Mouse (Mus musculus) stomach, postnatal 0 days (tissue): ENCODE data around the gene Mcpt8. TPM values are rescaled to one million over a fixed set of nuclear protein-coding genes. Genes with fewer than 3 reads are reported as not detected.
"Not testable (repeated sequence)": the region's sequence is repeated elsewhere in the genome, so short reads cannot be mapped to it uniquely, and the experiment has no call there.

Experiments
- ATAC-seq: fragments of 200-750 bp; cut with Nextera tagmentation; 2 replicates; pipeline ENCODE4 v1.8.0; 2017; ENCODE audit not compliant: low FRiP score, low TSS enrichment
- DNase-seq: peaks from one replicate; pipeline ENCODE4 v3.0.0-alpha.2; 2016; ENCODE audit warnings: low spot score
- H3K27ac ChIP-seq: fragments of 300-500 bp; sonication (generic); replicated peaks from 2 replicates; pipeline ENCODE4 v1.5.1; 2014; ENCODE audit warnings: mild to moderate bottlenecking, control low read depth
- H3K27me3 ChIP-seq: fragments of 300-500 bp; sonication (generic); 2 replicates; pipeline ENCODE4 v1.6.1; 2014; ENCODE audit warnings: low read length; ENCODE audit not compliant: control insufficient read depth, insufficient read depth
- H3K36me3 ChIP-seq: fragments of 300-500 bp; sonication (generic); 2 replicates; pipeline ENCODE4 v1.6.1; 2014; ENCODE audit warnings: low read length, mixed read lengths; ENCODE audit not compliant: control insufficient read depth, insufficient read depth
- H3K4me1 ChIP-seq: fragments of 300-500 bp; sonication (generic); replicated peaks from 2 replicates; pipeline ENCODE4 v1.6.1; 2014; ENCODE audit warnings: antibody characterized with exemption; ENCODE audit not compliant: control insufficient read depth, insufficient read depth
- H3K4me2 ChIP-seq: fragments of 300-500 bp; sonication (generic); replicated peaks from 2 replicates; pipeline ENCODE4 v1.6.1; 2014; ENCODE audit warnings: low read depth, mild to moderate bottlenecking, control low read depth, moderate library complexity
- H3K4me3 ChIP-seq: fragments of 300-500 bp; sonication (generic); 2 replicates; pipeline ENCODE4 v1.5.1; 2014; ENCODE audit warnings: low read depth, low read length, control low read depth
- H3K9ac ChIP-seq: fragments of 300-500 bp; sonication (generic); 2 replicates; pipeline ENCODE4 v1.6.1; 2014; ENCODE audit warnings: mild to moderate bottlenecking, low read length, control low read depth, mixed read lengths
- H3K9me3 ChIP-seq: fragments of 300-500 bp; sonication (generic); 2 replicates; pipeline ENCODE4 v1.6.1; 2016; ENCODE audit warnings: low read length; ENCODE audit not compliant: control insufficient read depth
- CTCF ChIP-seq: IDR thresholded peaks from 2 replicates; pipeline ENCODE4 v1.5.1; 2016; ENCODE audit warnings: antibody characterized with exemption, low read depth, mild to moderate bottlenecking, moderate library complexity
- EP300 ChIP-seq: optimal IDR thresholded peaks from 2 replicates; pipeline ENCODE3; 2016; ENCODE audit warnings: antibody characterized with exemption
- WGBS: fragments of 180-500 bp; shearing (Covaris S2); extraction: QIAGEN DNeasy Blood & Tissue Kit; methylation state at CpG from one replicate; pipeline ENCODE4 v1.1.7; 2014; 5-methylcytosine and 5-hydroxymethylcytosine counted together
- polyA plus RNA-seq: library from polyadenylated mRNA; unstranded; fragments of >200 nt; fragmentation: Nextera tagmentation; extraction: Ambion mirVana; gene quantifications from 2 replicates; pipeline ENCODE4 v1.2.1, GENCODE M21; 2015

Mcpt8 gene
- 0.16 and 0.30 TPM in 2 replicates for polyA plus RNA-seq

DNA sequence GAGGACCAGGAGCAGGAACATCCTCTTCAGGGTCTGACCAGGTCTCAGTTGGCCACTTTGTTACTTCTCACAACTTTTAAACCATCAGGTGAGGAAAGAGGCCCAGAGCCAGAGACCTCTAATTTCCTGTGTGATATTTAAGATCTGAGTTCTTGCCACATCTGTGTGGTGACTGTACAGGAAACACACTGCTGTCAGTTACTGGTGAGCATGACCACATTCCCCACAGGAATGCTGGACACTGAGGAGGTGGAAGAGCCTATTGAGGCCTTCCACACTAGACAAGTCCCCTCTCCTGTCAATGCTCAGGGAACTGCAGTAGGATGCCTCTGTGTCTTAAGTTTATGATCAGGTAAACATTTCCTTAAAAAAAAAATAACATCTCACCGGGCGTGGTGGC lies at the start of gene Mcpt8:
Mcpt8 (minus strand) TSS at position 107 of the 400 bp plus-strand sequence.
- Histone ChIP-seq H3K4me3 (no peak within 1 kb of the TSS), H3K27me3 (no peaks in the 10 kb centered on the region), H3K4me1 (no peaks in the 10 kb centered on the region), H3K9me3 (no peaks in the 10 kb centered on the region), H3K4me2 (no peak within 1 kb of the TSS), H3K9ac (no peak within 1 kb of the TSS), H3K36me3 (no peaks in the 10 kb centered on the region), H3K27ac (no peak within 1 kb of the TSS)
- 86% methylated on average over 2 of the region's 2 CpGs for WGBS
- TF ChIP-seq CTCF (no peak), EP300 (no peak)
- ATAC-seq (no peak), DNase-seq (no peak)

DNA sequence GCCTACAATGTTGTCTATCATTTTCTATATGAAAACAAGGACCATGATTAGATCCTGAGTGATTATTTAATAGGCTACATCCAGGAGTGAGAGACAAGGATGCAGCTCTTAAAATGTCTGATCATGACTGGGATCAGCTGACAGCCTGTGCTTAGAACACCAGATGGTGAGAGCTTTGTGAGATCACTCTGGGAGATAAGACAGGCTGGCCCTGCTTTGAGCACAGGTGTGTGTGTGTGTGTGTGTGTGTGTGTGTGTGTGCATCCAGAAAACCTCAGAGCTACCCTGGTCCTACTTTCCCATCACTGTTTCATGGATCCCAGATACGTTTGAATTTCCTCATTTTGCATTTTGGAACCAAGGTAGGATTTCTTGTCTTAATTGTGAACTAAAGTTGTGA lies 48.6 kb upstream of the Mcpt8 start:
- H3K4me3 ChIP-seq, ATAC-seq, H3K27me3 ChIP-seq, H3K27ac ChIP-seq, H3K36me3 ChIP-seq, H3K9me3 ChIP-seq, DNase-seq, H3K4me1 ChIP-seq, H3K4me2 ChIP-seq, H3K9ac ChIP-seq: not testable (repeated sequence)
- 73% methylated on average over 1 of the region's 1 CpGs for WGBS

DNA sequence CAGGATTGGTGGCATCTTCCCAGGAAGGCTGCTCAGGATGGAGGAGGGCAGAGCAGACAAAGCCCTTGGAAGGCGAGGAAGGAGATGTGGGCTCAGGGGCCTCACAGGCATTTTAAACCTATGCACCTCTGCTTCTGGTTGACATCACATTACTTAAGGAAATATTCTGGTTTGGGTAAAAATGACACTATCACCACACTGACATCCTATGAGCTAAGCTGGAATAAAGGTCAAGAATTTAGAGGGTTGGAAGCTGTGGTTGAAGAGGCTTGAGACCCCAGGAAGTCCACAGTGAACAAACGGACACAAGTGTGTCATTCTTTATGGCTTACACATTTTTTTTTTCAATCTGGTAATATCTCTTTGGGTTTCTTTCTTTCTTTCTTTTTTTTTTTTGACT lies 47.4 kb upstream of the Mcpt8 start, which contains the start of gene Gzmd:
Gzmd (minus strand) TSS at position 101 of the 400 bp plus-strand sequence.
- not testable (repeated sequence) for ATAC-seq, H3K4me1 ChIP-seq, DNase-seq, H3K36me3 ChIP-seq, H3K27me3 ChIP-seq, H3K4me3 ChIP-seq, H3K9ac ChIP-seq, H3K4me2 ChIP-seq, H3K27ac ChIP-seq, H3K9me3 ChIP-seq
- 74% methylated on average over 2 of the region's 2 CpGs for WGBS

DNA sequence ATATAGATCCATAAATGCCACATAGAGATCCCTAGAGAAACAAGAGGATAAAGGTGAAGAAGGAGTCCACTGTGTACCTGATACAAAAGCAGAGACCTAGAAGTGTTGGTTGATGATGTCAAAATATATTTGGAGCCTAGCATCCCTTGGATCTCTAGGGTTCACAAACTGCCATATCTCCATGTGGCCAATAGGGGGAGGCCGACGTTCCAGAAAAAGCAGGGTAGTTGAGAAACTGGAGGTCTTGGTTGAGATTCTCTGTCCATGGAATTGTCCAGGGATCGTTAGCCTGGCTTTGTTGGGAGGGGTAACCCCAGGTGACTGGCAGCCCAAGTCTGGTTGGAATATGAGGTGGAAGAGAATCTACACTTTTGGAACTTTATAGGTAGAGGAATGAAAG lies 43.3 kb upstream of the Mcpt8 start:
- Histone ChIP-seq H3K36me3 (no peaks in the 10 kb centered on the region), H3K4me2 (no peak overlapping the region), H3K27me3 (no peaks in the 10 kb centered on the region), H3K9ac (no peak overlapping the region), H3K9me3 (no peaks in the 10 kb centered on the region), H3K4me1 (no peaks in the 10 kb centered on the region), H3K4me3 (no peak overlapping the region), H3K27ac (no peak overlapping the region)
- peak; percentile 52 for TF ChIP-seq CTCF
- no peak for TF ChIP-seq EP300
- WGBS, result 40% methylated on average over 3 of the region's 3 CpGs
- ATAC-seq, result no peak
- no peak for DNase-seq

DNA sequence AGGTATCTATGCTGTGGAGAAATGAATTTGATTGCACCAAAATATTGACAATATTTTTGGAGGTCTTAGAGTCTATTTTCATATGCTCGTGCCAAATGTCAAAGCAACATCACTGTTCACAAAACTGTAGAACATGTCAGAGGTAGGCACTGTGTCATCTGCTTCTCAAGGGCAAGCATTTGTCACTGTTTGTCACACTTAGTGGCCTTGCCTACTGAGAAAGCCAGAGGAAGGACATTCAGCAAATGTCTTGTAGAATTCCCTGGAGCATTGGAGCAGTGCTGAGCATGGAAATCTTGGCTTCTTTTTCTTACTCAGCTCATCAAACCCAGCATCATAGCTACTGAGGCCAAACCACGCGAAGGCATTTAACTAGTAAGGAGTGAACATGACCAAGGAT lies 38.4 kb upstream of the Mcpt8 start:
- no peak overlapping the region for H3K4me2 ChIP-seq
- no peak overlapping the region for H3K4me3 ChIP-seq
- H3K36me3 ChIP-seq, result no peaks in the 10 kb centered on the region
- DNase-seq, result no peak
- ATAC-seq, result no peak
- no peaks in the 10 kb centered on the region for H3K4me1 ChIP-seq
- H3K27me3 ChIP-seq, result no peaks in the 10 kb centered on the region
- H3K27ac ChIP-seq, result no peak overlapping the region
- H3K9ac ChIP-seq, result no peak overlapping the region
- WGBS, result 80% methylated on average over 3 of the region's 3 CpGs
- no peaks in the 10 kb centered on the region for H3K9me3 ChIP-seq
- TF ChIP-seq EP300, result no peak
- TF ChIP-seq CTCF, result no peak

DNA sequence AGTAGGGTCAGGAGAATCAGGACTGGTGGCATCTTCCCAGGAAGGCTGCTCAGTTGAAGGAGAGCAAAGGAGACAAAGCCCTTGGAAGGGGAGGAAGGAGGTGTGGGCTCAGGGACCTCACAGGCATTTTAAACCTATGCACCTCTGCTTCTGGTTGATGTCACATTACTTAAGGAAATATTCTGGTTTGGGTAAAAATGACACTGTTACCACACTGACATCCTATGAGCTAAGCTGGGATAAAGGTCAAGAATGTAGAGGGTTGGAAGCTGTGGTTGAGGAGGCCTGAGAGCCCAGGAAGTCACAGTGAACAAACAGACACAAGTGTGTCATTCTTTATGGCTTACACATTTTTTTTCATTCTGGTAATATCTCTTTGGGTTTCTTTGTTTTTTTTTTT lies 35.5 kb upstream of the Mcpt8 start, which contains the start of gene Gzme:
Gzme (minus strand) TSS at position 101 of the 400 bp plus-strand sequence.
- Histone ChIP-seq H3K9me3 (no peaks in the 10 kb centered on the region), H3K9ac (no peak within 1 kb of the TSS), H3K4me2 (no peak within 1 kb of the TSS), H3K36me3 (no peaks in the 10 kb centered on the region), H3K27me3 (no peaks in the 10 kb centered on the region), H3K4me3 (no peak within 1 kb of the TSS), H3K27ac (no peak within 1 kb of the TSS), H3K4me1 (no peaks in the 10 kb centered on the region)
- TF ChIP-seq EP300, result no peak
- TF ChIP-seq CTCF, result no peak
- no peak for DNase-seq
- ATAC-seq, result no peak

DNA sequence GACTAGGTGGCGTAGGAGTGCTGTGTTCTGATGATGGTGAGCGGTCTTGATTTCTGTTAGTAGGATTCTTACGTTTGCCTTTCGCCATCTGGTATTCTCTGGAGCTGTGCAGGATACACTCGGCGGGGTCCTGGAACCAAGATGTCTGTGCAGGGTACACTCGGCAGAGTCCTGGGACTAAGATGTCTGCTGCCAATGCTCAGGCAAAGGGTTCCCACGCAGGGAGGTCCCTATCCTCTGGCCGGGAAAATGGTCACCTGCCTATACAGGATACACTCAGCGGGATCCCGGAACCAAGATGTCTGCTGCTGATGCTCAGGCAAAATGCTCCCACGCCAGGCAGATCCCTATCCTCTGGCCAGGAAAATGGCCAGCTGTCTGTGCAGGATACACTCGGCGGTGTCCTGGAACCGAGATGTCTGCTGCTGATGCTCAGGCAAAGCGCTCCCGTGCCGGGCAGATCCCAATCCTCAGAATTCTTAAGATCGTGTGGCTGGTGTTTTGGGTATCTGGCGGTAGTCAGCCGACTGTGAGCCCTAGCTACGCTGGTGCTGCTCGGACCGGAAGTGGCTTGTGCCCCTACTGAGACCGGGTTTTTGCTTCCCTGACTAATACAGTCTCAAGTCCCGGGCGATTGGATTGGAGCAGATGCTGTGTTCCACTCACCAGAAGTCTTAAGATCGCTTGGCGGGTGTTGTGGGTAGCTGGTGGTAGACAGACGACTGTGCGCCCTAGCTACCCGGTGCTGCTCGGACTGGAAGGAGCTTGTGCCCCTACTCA lies 30.6 kb upstream of the Mcpt8 start:
- not testable (repeated sequence) for DNase-seq, H3K9ac ChIP-seq, H3K27me3 ChIP-seq, ATAC-seq, H3K4me2 ChIP-seq, H3K4me3 ChIP-seq, H3K36me3 ChIP-seq, H3K4me1 ChIP-seq, H3K27ac ChIP-seq, H3K9me3 ChIP-seq
- 89% methylated on average over 33 of the region's 33 CpGs for WGBS
